Mouse (Mus musculus) adrenal gland, adult 8-10 months (tissue): Measurements from ENCODE around the gene Ppdpf. TPM values are rescaled to one million over a fixed set of nuclear protein-coding genes. Genes with fewer than 3 reads are reported as not detected.

ENCODE experiments used
- DNase-seq: peaks from one replicate; pipeline ENCODE4 v3.0.0; 2022
- total RNA-seq, 4 experiments: library from RNA; stranded (reverse); gene quantifications; 2 replicates each; pipeline ENCODE4 v1.2.4; 2022

The Ppdpf gene
- 10 to 100 TPM; 66.8 to 74.0 (median 69.9) TPM for total RNA-seq

DNA sequence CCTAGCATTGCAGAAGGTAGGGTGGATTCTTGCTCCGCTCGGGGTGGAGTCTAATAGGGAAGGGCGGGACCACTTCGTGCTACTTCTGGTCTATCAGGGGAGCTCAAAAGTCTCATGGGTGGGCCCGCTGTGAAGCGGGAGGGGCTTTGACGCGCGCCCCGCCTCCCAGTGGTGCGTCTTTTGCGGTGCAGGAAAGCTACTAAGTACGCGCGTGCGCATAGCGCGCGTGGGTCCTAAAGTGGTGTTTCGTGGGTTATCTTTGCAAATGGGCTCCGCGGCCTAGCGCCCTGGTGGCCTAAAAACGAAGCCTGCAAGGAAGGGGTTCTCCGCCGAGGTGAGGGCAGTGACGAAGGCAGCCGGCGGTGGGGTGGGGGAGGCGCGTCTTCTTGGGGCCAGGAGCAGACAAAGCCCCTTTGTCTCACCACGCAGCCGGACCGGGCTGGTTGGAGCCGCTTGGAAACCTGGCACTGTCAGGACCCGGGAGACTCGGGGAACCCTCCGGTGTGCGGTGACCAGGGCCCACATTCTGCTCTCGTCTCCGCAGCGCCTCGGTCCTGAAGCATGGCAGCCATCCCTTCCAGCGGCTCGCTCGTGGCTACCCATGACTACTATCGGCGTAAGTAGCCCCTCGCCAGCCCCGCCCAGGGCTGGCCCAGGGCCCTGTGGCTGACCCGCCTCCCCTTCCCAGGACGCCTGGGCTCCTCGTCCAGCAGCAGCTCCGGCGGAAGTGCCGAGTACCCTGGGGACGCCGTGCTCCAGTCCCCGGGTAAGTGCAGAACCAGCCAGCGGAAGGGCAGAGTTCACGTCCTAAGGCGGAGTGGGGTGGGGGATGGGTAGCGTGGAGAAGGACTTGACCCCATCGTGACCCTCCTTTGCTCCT, at the start of gene Ppdpf:
Ppdpf (plus strand) TSS at position 127 of the 880 bp plus-strand sequence.
- DNase-seq, result peak; percentile 95

DNA sequence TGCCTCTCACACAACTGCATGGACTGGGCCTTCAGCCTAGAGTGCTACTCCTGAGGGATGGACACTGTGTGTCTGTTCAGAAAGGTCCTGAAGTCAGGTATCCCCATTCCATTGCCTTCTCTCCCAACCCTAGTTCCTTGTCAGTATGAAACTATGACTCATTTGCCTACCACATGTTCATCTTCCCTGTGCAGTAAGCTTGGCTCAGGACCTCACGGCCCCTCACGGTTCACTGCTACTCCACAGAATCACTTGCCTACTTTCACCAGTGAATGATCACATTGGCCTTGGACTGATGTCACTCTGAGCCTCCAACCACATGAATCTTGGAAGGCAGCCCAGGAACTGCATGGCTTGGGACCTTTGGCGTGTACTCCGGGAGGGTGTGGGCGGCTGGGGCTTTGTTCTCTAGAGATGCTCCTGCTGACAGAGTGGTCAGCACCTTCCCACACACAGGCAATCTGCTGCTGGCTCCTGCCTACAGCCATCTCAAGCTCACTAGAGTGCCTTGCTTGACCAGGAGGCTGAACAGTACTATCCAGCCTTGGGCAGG, 47.3 kb upstream of the Ppdpf start:
- DNase-seq, result no peak

DNA sequence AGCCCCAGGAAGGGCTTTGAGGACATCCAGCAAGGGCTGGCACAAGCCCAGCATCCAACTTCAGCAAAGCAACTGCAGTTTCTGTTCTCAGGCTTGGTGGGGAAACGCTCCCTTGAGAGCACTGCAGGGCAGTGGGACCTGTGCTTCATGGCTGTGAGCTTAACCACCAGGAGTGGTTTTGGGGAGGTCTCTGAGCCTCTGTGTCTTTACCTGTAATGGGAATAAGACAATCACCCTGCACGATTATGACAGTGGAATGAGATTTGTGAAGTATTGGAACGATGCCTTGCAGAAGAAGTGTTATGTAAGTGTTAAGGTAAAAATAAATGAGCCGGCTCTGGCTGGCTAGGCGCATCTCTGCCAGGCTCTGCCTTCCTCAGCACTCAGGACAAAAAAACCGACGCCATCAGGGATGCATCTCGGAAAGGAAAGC, 44.3 kb upstream of the Ppdpf start:
- no peak for DNase-seq

DNA sequence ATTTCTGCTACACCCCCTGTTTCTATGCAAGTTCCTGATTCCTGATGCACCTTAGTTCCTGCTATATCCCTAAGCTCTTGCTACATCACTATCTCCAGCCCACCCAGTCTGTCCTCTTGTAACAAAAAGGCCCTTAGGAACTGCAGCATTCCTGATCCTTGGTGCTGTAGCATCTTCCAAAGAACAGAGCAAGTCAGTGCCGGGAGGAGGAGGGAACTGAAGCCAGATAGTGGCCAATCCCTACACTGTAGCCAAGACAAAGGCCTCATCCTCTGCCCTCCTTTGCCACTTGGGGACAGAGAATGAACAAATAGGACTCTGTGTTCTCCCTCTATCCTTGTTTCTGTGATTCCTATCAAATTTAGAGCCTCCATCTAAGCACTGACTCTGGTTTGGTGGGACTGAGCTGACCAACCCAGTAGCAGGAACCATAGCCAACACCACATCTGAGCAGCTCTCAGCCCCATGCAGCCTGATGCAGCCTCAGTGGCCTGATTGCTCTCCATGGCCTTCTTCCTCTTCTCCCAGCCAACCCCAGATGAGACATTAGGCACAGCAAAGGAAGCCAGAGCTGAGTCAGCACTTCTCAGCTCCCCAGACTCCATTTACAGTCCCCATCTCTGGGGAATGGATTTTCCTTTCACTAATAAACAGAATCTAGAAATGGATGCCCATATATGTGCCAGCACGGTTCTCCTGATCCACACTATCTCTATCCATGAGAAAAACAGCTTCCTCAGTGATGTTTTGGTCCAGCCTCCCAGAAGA, 43.4 kb upstream of the Ppdpf start:
- DNase-seq, result no peak

DNA sequence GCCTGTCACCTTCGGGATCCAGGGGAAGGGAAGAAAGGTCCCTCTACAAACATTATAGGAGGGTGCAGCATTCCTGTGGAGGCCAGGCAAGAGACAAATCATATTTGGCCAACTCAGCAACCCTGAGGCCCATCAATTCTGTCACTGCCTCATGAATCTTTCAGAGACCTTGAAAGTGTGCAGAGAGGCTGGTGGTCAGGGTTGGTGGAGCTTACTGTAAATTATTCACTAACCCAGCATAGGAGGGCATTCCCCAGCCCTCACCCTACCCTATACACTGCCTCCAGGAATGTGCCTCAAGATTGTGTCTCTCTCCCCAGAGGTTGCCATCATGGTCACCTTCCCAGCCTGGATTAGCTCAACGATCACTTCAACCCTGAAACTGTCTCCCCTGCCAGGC, 42.4 kb upstream of the Ppdpf start:
- DNase-seq, result no peak

DNA sequence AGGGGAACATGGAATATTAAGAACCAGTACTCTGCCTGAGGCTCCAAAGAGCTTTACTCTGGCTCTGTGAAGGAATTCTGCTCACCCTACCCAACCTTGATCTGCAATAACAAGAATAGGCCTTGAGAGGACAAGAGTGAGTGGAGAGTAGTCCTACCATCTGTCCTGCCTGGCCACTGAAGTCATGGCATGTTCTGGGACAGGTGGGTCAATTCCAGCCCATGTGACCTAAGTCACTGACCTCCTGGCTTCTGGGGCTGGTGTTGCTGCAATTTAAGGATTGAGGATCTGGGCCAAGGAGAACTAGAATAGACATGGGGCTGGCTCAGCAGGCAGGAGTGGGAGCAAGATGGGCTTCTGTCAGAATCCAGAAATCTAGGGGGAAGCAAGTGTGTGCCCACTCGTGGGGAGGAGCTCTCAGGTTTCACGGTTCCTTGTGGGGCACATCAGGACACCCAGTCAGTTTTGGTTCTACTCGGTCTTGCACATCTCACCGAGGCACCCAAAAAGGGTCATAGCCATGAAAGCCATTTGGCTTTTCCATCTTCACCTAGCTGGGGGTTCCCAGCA, 40.0 kb upstream of the Ppdpf start:
- DNase-seq, result no peak

DNA sequence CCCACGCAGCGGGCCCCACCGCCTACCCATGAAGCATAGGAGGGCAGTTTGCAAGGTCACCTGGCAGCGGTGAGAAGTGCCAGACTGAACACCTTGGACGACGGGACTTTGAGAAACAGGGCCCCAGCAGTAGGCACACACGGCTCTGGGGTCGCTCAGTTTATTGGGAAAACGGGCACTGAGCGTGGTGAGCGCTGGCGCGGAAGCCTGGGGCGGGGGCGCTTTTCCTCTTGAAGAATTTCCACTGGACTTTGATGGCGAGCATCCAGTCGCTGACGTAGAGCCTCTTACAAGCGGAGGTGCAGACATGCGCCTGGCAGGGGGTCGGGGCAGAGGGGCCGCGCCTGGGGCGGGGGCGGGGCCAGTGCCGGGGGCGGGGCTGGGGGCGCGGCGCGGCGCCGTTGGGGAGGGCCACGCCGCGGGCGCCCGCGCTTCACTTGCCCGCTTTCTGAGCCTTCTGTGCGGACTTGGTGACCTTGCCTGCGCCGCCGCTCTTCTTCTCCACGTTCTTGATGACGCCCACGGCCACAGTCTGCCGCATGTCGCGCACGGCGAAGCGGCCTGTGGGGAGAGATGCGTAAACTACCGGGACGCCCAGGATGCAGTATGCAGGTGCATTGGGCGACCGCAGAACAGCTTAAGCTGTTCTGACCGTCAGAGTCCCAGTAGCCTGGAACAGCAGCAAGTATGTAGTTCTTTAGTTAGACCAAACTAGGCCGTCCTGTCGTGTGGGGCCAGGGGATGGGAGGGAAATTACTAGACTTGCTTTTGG, 39.3 kb upstream of the Ppdpf start:
- no peak for DNase-seq

DNA sequence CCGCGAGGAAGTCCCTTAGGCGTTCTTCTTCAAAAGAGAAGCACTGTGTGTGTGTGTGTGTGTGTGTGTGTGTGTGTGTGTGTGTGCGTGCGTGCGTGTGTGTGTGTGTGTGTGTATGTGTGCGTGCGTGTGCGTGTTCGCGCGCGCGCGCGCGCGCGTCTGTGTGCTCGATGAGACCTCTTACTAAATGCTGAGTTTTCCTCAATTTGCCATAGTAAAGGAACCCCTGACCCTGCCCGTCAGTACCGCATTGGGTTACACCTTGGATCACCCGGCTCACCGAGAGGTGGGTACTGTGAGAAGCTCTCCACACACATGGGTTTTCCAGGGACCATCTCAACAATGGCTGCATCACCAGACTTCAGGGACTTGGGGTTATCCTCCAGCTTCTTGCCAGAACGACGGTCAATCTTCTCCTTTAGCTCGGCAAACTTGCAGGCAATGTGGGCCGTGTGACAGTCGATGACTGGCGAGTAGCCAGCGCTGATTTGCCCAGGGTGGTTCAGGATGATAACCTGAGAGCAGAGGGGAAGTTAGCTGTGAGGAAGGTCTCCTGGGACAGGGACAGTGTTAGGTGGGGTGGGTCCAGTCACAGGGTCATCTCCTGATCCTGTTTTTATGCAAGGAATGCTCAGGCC, 38.6 kb upstream of the Ppdpf start:
- DNase-seq, result no peak

DNA sequence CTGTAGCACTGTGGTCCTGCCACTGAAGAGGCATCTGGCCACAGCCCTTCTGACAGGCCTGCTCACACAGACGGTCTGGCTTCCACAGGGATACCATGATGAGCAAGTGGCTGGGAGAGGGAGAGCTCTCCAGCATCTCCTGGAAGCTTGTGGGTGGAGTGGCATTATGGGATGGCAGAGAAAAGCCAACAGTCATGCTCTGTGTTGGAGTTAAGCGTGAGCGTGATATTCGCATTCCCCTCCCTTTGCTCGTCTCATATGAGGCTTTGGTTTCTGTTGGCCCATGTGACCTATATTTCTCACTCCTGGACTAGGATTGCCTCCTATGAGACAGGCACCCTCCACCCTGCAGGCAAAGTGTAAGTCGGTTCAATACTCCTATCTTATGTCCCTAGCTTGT, 36.8 kb upstream of the Ppdpf start:
- no peak for DNase-seq

DNA sequence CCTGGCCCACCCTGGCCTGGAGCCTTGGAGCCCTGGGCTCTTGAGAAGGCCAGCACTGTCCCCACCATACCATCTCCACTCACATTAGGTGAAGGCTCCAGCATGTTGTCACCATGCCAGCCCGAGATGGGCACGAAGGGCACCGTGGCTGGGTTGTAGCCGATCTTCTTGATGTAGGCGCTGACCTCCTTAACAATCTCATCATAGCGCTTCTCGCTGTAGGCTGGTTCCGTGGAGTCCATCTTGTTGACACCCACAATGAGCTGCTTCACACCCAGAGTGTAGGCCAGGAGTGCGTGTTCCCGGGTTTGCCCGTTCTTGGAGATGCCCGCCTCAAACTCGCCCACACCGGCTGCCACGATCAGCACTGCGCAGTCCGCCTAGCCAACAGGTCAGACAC, 34.3 kb upstream of the Ppdpf start:
- no peak for DNase-seq

DNA sequence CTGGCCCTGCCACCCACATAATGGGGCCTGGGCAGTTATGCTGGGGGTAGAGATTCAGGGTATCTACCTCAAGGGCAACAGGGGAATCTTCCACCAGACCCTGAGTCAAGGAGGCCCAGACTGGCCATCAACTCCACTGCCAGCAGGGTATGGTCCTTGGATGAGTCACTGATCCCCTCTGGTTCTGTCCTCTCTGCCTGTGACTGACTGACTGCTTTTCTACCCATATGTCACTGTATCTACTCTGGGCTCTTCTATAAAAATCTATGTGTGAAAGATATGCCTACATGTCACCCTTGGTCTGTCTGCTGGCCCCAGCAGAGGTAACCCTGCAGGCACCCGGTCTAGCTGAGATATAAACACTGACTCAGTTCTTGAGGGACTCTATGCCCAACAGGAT, 33.9 kb upstream of the Ppdpf start:
- no peak for DNase-seq

DNA sequence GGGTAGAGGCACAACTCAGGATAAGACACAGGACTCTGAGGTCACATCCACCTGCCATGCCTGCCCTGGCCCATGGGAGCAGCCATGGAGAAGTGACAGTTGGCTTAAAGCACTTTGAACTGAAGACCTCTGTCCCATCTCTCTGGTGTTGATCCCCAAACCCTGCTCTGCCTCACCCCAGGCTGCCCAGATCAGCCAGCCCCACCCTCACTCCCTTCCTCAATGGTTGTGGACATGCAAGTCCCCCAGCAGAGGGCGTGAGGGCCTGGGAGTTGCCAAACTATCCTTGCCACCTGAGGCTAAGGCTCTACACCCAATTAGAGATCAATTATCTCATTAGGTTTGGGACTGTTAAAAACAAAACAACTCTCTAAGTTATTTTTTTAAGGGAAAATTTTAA, 33.2 kb upstream of the Ppdpf start:
- DNase-seq, result no peak

DNA sequence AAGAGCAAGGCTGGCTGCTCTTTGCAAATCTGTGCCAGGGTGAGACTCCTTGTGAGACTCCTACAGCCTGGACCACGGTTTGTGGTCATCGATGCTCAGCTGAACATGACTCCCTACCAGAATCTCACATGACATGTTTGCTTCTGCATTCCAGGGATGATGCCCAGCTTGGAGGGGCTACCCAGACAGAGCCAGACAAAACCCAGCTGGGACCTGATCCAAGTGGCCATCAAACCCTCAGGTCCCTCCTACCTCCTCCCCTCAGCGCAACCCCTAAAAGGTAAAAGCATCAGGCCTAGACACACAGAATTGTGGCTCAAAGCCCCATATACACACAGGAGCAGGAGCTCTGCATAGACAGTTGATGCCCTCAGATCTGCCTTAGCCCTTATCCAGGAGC, 32.7 kb upstream of the Ppdpf start:
- no peak for DNase-seq

DNA sequence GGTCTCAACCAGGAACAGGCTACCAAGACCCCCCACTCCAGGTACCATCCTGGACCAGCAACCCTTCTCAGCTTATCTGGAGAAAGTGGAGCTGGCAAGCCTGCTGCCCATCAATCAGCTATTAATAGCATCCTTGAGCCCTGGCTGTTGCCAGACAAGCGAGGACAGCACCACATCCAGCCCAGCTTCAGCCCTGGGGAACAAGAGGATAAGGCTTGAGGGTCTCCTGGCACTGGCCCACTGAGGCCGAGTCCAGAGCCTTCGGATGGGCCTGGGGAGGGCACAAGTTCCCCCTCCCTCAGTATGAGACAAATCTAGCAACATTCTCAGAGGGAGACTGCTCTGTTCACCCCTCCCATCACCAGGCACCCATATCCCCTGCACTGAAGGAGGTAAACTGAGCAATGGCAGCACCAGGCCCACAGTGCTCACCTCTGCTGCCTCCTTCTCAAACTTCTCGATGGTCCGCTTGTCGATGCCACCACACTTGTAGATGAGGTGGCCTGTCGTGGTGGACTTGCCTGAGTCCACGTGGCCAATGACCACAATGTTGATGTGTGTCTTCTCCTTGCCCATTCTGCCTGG, 32.1 kb upstream of the Ppdpf start:
- DNase-seq, result no peak

DNA sequence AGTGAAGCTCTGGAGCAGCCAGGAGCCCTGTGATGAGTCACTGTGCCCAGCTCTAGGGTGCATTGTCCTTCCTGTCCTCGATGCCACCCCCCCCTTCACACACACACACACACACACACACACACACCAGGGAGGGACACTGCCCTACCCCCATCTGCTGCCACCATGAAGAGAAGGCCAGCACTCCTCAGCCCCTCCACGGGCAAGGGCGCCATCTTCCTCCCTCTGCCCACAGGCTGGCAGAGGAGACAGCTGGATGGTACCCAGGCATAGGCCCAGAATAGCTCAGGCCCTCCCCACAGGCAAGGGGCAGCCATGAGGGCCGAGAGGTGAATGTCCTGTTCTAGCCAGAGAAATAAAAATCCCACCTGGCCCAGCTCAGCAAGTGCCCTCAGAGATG, 31.2 kb upstream of the Ppdpf start:
- no peak for DNase-seq

DNA sequence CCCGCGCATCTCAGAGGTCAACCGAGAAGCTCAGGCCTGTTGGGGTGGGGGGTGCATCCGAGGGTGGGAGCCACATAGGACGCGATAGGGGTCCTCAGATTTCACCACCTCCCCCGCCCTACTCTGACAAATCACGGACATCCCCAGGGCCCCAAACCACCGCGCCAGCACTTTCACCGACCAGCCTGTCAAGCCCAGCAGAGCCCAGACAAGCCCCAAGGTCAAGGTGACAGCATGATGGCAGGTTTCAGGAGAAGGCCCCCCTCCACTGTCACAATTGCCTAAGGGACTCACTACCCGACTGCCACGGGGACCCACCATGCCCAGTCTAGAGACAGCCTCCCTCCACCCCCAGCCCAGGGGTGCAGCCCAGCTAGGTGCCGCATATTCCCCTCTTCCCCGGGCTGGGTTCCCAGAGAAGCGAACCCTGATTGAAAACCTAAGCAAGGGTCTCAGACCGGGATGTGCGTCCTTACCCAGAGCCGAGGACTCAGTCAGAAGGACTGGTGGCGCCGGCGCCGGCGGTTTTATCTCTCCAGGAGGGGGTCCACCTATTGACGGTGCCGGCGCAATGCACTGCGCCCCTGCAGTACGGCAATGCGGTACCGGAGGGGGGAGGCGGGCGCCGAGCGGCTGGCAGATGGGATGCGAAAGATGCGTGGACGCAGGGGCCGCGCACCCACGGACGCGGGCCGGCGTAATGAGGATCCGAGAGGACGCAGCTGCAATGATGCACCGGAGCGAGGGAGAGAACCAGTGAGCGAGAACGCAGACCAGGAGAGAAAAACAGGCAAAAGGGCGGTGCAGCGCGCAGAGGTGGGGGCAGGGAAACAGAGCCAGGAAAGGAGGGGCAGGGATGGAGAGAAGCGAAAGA, 30.6 kb upstream of the Ppdpf start, which contains the start of gene Eef1a2:
Eef1a2 (minus strand) TSS at position 767 of the 874 bp plus-strand sequence.
- DNase-seq, result no peak

DNA sequence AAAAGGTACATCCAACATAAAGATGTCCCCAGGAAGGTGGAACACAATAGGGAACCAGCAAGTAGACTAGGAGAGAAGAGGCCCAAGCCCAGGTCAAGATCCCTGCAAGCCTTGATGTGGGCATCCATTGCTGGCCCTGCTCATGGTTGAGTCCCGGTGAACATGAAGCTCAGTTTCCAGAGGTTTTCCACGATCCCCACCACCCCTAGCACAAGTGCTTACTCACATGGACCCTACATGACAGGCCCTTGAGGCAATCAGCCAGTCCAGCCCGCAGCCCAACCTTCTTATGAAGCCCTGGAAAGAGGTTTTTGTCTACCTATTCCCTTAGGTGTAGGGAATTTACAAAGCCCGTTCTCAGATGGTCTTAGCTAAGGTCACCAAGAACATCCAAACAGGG, 29.9 kb upstream of the Ppdpf start:
- no peak for DNase-seq

DNA sequence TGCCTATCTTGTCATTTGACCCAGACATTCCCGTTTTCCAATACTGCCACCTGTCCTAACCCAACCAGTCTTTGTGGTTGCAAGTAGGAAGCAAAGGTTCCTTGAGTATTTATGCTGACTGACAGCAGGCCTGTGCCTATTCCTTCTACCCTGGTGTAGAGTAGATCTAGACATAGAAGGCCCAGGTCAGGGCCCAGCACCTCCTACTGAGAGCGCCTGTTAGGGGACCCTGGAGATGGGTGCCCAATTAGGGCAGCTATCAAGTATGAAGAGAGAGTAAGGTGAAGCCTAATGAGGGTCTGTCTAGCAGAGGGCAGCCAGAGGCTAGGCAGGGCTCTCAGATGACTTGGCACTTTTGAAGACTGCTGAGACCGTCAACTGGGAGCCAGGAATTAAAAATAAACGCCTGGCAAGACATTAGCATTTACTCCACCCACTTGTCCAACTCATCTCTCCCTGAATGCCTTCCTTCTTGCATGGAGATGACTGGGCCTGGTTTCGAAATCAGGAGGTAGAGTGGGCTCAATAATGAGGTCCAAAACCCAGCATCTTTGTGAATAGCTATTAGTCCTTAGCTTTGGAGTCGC, 29.2 kb upstream of the Ppdpf start:
- no peak for DNase-seq

DNA sequence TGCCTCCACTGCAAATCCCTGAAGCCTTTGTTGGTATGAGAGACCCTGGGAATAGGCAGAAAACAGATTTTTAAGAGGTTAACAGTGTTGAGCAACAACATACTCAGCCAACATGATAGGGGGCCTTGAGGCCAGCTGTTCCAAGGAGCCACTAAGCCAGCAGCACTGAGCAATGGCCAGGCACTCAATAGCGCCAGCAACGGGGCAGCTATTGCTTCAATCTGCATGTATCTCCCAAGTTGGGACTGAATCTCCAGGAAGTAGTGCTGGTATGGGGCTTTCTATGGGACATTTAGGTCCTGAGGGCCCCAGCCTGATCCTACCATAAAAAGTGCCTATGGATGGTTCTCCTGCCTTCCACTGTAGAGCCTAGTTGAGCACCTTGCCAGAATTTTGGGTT, 28.6 kb upstream of the Ppdpf start:
- DNase-seq, result no peak

DNA sequence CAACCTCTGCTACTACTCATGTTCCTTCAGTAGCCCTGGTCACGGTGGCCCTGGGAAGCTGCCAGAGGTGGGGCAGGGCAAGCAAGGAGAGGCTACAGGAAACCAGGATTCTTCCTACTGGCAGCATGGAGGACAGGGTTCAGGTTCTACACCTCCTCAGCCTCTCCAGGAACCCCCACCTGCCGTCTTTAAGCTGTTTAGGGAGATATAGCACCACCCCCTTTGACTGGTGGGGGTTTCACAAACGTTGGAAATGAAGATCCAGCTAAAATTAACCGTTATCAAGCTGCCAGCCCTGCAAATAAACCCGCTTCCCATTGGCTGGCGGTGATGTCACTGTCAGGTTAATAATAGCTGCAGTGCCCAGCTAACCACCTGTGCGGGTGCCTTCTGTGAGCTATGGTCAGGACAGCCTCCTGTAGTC, 27.9 kb upstream of the Ppdpf start:
- no peak for DNase-seq
